Mouse (Mus musculus) frontal cortex, postnatal 36 days (tissue): ENCODE data around the gene Cfap44.
"Not testable (repeated sequence)": the region's sequence is repeated elsewhere in the genome, so short reads cannot be mapped to it uniquely, and the experiment has no call there.

Experiments used
- DNase-seq, 2 experiments: peaks; one replicate each; pipeline ENCODE4 v3.0.0; 2022; ENCODE audit warnings: low spot score in 2 of 2

The Cfap44 gene

GRCm38 (mm10) chr16:44428456-44428855, 33.9 kb downstream of the Cfap44 start:
- DNase-seq, result no peak

GRCm38 (mm10) chr16:44430021-44430420, 35.4 kb downstream of the Cfap44 start:
- DNase-seq, result no peak

GRCm38 (mm10) chr16:44434931-44435330, 40.3 kb downstream of the Cfap44 start:
- DNase-seq, result no peak

DNA sequence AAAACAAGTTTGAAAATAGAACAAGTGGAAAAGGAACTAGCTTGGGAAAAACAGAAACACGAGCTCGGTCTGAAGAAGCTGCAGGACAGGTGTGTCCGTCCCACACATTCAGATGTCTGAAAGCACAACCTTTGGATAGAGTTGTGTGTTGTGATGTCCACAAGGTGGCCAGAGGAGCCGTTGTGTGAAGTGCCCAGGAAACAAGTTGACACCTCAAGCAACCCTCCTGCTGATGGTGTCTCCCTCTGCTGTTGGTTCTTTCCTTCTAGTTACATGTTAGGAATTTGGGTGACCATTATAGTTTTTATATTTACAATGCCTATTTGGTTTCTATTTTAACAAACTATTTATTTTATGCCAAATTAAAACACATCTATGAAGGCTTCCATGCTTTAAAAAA, 40.9 kb downstream of the Cfap44 start:
- DNase-seq, result no peak

DNA sequence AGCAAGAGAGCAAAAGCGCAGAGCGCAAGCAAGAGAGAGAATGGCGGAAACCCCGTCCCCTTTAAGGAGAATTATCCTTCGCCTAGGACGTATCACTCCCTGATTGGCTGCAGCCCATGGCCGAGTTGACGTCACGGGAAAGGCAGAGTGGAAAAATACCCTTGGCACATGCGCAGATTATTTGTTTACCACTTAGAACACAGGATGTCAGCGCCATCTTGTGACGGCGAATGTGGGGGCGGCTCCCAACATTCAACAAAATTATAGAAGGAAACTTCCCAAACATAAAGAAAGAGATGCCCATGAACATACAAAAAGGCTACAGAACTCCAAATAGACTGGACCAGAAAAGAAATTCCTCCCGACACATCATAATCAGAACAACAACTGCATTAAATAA, 47.3 kb downstream of the Cfap44 start:
- DNase-seq, result not testable (repeated sequence)

DNA sequence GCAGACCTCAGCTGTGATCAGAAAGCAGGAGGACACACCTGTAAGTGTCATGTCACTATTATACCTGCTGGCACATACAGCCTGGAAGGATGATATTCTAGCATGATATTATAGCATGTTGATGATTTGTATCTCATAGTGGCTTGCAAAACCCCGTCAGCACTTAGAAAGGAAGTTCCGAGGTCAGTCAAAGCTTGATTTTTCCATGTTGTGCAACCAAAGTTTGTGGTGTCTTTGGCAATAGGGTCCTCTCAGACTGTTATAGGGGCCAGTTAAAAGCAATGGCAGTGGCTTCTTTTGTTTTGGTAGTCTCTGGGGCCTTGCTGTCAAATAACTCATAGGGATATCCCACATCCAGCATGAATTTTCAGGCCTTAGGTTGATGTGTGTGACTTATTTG, 63.3 kb downstream of the Cfap44 start:
- no peak for DNase-seq

DNA sequence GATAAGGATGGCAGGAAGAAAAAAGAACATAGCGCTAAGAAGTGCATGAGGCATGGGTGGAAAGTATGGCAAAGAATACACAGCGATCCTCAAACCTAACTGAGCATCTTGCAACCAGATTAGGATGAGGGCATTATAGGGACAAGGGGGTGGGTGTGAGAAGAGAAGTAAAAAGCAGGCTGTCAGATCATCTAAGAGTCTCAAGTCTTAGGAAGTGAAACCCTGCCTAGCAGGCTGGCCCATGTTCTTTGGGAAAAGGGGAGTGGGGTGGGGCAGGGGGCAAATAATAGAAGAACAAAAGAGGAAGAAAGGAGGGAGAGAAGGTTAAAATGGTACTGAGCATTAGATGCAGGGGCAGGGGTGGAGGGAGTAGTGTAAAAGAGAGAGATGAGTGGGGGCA, 64.2 kb downstream of the Cfap44 start:
- no peak for DNase-seq

DNA sequence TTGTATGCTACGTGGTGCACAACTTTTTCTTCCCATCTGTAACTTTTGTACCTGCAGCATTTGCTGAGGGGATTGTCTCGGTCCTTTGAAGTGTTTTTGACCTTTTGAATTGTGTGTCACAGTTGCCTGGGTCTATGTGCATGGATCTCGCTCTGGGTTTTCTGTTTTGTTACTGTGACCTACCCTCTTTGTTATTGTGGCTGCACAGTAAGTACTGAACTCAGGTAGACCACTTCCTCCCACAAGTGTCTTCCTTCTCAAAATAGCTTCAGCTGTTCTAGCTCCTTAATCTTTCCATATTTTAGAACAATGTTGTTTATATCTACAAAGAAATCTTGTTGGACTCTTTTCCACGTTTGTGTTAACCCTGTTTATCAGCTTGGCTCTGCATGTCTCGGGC, 66.3 kb downstream of the Cfap44 start:
- DNase-seq, result no peak

- DNase-seq, result no peak
Measured at GRCm38 (mm10) chr16:44475281-44475680, 80.7 kb downstream of the Cfap44 start.

DNA sequence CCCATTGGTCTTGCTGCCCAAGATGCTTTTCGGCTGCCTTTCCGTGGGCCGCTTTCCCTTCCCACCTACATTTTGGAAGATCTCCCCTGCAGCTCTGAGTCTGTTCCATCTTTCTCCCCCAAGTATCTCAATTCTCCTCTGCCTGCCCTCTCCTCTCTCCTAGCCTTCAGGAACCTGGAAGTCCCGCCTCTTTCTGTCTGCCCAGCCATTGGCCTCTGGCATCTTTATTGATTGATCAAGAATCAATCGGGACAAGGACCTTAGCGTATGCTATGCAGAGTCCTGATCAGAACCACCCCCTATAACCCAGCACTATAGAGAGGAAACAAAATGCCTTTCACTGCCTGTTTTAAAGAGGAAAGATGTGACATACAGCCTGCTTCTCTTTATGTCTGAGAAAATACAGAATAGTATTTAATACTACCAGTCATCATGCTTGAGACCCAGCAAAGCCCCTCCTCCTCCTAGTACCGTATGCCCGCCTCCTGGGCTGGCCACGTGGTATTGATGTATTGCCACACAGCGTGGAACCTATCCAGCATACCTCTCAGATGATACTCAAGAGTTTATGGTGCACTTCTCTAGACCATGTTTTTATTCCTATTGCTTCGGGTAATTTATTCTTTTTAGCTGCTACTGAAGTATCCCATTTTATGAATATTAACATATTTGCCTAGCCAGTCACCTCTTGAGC, 81.2 kb downstream of the Cfap44 start:
- DNase-seq, result no peak

DNA sequence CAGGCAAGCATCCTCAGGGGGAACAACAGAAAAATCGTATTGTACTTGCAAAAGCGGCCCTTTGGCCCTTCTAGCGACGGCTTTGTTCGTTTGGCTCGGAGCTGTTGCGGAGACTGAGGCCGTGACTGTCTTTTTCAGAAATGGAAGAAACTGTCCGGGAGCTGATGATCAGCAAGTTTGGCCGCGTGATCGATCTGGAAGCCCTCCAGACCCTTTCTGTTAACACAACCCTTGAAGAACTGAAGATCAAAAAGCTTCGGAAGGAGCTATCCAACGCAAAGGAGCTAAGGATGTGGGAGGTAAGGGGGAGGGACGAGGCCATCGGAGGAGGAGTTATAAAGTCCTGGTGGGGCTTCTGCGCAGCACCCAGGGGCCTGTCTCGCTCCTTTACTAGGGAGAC, 84.2 kb downstream of the Cfap44 start:
- DNase-seq, result no peak

DNA sequence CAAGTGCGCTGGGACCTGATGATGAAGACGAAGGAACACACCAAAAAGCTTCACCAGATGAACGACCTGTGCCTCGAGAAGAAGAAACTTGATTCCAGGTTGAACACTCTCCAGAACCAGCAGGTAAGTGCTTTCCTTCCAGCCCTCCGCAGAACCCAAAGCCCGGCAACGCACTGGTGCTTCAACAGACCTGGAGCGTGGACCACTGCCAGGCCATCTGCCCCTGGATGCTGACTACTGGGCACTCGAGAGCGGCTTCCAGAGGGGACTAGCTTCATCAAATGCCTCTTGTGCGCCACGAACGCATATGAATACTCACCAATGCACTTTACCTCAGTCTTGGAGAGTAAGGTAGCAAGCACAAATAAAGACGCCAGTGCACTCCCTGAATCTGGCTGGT, 85.3 kb downstream of the Cfap44 start:
- no peak for DNase-seq

GRCm38 (mm10) chr16:44480616-44481015, 86.0 kb downstream of the Cfap44 start:
- no peak for DNase-seq

- no peak for DNase-seq
Measured at GRCm38 (mm10) chr16:44481599-44482593, 87.3 kb downstream of the Cfap44 start.

GRCm38 (mm10) chr16:44484079-44484478, 89.5 kb downstream of the Cfap44 start:
- peak; percentile 89 to 91 for DNase-seq

GRCm38 (mm10) chr16:44484831-44485230, 90.2 kb downstream of the Cfap44 start:
- no peak for DNase-seq

- no peak for DNase-seq
Measured at GRCm38 (mm10) chr16:44485691-44486090, 91.1 kb downstream of the Cfap44 start.

GRCm38 (mm10) chr16:44486612-44487011, 92.0 kb downstream of the Cfap44 start:
- no peak for DNase-seq

DNA sequence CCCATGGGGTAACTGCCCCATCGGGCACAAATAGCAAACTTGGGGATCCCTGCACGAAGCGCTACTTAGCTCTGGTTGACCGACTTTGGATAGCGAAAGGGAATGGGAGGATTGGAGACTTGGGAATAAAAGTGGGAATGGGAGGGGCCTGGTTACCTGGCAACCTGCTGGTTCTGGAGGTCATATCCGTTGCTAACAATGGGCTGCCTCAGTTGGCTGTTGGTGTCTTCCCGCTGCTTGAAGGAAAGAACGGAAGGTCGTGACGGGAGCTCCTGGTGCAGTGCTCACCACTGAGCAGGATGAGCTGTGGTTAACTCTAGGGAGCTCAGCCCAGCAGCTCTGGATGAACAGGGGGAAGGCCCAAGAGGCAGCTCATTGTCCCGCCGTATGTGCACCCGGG, 92.6 kb downstream of the Cfap44 start:
- no peak for DNase-seq

- no peak for DNase-seq
Measured at GRCm38 (mm10) chr16:44491051-44491450, 96.5 kb downstream of the Cfap44 start.

- no peak for DNase-seq
Measured at GRCm38 (mm10) chr16:44492151-44492550, 97.6 kb downstream of the Cfap44 start.

- no peak for DNase-seq
Measured at GRCm38 (mm10) chr16:44492706-44493105, 98.1 kb downstream of the Cfap44 start.

GRCm38 (mm10) chr16:44493868-44494267, 99.3 kb downstream of the Cfap44 start:
- DNase-seq, result no peak
